Mouse (Mus musculus) mature B cell (primary cell): Measurements from ENCODE around the gene Cysltr2.

Experiments
- in situ Hi-C: fragments of 300-500 bp; cut with MboI; formaldehyde crosslinking; loops from 2 replicates; pipeline ENCODE4 v1.14.3; 2019

Gene Cysltr2

GRCm38 (mm10) chr14:73048937-73049336, at the start of gene Cysltr2:
Cysltr2 (minus strand) TSS chr14:73049114.
- in situ Hi-C loops = no loop called here

- in situ Hi-C loops = no loop called here
These were observed 46.1 kb upstream of the Cysltr2 start for GRCm38 (mm10) chr14:73094802-73095550.

GRCm38 (mm10) chr14:73092871-73093270, 44.0 kb upstream of the Cysltr2 start:
- in situ Hi-C loops = no loop called here

DNA sequence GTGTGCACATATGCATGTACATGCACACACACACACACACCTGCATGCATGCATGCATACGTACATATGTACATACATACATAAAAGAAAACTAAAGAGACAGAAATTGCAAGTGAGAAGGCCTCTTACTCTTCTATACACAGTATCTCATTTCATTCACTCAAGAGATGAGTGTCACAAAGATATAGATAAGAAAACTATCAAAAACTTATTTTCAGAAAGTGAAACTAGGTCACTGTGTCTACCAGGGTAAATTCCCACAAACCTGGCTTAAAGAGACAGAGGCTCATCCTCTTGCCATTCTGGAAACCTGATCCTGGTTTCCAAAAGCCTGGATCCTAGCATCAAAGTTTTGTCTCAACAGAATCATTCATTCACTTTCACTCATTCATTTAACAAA, 39.3 kb upstream of the Cysltr2 start:
- in situ Hi-C loops = no loop called here

DNA sequence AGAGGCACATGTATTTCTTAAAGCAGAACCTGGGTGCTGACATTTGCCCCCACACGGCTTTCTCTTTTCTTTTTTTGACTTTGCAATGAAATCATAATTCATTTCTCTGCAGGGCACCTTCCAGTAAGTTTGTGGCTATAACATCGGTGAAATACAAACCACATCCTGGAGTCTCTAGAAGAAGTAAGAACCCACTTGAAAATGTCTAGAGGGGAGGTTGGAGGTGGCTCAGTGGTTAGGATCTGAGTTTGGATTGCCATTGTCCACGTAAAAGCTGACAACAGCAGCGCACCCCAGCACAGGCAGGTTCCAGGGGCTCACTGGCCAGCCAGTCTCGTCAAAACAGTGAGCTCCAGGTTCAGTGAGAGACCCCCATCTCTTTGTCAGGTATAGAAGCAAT, 38.8 kb upstream of the Cysltr2 start:
- in situ Hi-C loops = no loop called here

DNA sequence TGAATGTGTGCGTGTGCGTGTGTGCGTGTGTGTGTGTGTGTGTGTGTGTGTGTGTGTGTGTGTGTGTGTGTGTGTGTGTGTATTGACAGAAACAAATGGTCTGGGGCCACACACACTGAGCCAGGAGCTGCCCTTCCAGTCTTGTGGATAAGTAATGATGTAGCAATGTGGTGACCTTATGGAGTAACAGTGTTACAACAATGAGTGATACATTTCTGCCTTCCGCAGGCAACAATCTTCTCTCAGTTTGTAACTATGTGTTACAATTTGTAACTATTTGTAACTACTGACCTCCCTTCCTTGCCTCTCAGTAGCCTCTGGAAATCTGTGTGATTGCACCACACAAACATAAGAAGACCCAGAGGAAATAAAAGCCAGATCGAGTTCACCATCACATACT, 38.3 kb upstream of the Cysltr2 start:
- in situ Hi-C loops = no loop called here

DNA sequence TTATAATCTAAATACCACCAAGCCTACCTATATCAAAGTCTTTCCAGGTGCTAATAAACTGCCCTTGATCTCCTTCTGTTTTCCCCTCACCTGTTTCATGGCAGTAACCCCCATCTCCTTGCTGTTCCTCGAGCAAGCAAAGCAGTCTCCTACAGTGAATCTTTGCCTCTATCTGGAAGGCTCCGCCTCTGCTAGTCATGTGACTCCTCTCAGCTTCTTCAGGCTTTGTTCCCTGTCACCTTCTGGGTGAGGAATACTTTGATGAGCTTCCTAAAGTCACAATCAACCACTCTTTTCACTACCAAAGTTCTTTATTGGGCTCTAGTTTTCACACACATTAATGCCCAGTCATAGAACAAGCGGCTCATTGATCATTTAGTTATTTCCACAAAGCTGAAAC, 37.5 kb upstream of the Cysltr2 start:
- in situ Hi-C loops = no loop called here

- in situ Hi-C loops = no loop called here
These were observed 34.6 kb upstream of the Cysltr2 start for GRCm38 (mm10) chr14:73083563-73083962.

GRCm38 (mm10) chr14:73064460-73064859, 15.5 kb upstream of the Cysltr2 start:
- in situ Hi-C loops = no loop called here

DNA sequence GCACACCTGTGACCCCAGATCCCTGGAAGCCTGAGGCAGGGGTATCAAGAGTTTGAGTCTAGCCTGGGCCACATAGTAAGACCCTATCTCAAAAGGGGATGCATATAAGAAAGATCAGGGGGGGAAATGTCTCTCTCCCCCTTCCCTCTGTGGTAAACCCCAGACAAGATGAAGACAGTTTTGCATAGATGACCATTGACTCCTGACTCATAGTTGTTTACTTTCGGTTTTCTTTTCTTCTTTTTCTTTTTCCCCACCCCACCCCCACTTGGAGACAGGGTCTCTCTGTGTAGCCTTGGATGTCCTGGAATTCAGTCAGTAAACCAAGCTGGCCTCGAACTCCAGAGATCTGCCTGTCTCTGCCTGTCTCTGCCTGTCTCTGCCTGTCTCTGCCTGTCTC, 9.8 kb upstream of the Cysltr2 start:
- in situ Hi-C loops = no loop called here

GRCm38 (mm10) chr14:73057764-73058163, 8.8 kb upstream of the Cysltr2 start:
- in situ Hi-C loops = no loop called here

DNA sequence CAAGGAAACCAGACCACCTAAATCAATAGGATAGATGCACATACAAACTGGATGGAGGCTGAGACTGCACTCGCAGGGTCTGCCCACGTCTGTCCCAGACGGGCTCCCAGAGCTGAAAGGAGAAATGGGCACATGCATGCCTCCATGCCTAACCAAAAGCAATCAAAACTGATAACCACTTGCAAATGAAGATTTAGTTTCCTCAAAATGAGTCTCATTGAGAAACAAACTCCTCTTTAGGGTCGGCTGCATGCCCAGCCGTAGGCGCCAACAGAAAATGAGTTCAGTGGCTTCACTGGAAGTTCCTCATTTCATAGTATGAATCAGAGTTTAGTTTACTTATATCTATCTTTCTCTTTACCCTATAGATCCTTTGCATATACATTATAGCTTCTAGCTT, 7.9 kb upstream of the Cysltr2 start:
- in situ Hi-C loops = no loop called here

GRCm38 (mm10) chr14:73045199-73045928, 3.5 kb downstream of the Cysltr2 start:
- in situ Hi-C loops = no loop called here

- in situ Hi-C loops = no loop called here
These were observed 7.2 kb downstream of the Cysltr2 start for GRCm38 (mm10) chr14:73041689-73042088.

GRCm38 (mm10) chr14:73033290-73033689, 15.6 kb downstream of the Cysltr2 start:
- in situ Hi-C loops = no loop called here

- in situ Hi-C loops = no loop called here
These were observed 17.7 kb downstream of the Cysltr2 start for GRCm38 (mm10) chr14:73031218-73031617.

DNA sequence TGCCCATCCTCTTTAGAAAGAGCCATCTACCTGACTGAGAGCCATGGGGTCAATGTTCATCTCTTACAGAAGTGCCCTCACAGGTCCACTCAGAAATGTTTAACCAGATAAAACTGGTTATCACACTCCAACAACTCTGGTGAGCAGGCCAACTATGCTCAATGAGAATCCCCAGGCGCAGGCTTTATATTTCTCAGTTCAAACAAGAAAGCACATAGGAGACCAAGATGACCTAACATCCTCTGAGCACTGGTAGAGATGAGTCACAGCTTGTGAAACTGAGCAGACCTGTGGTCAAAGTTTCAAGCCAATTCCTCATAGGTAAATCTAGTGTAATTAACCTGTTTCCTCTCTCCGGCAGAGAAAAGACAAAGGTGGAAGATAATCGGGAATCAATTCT, 31.6 kb downstream of the Cysltr2 start:
- in situ Hi-C loops = no loop called here

DNA sequence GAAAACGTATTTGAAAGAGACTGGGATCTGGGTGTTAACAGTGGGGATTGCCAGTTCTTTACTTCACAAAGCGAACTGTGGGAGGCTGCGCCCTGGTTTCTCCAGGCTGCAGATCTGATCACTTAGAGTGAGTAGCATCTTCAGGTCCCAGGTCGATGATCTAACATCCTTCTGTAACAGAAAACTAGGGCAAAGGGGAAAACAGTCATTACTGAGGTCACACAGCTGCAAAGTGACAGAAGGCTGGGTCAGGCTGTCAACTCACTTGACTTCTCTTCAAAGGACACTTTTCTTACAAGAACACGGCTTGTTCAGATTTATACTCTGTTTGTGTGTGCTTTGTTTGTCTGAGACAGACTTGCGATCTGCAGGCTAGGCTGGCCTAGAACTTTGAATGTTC, 33.5 kb downstream of the Cysltr2 start:
- in situ Hi-C loops = no loop called here

GRCm38 (mm10) chr14:73013723-73014544, 35.0 kb downstream of the Cysltr2 start:
- in situ Hi-C loops = no loop called here

DNA sequence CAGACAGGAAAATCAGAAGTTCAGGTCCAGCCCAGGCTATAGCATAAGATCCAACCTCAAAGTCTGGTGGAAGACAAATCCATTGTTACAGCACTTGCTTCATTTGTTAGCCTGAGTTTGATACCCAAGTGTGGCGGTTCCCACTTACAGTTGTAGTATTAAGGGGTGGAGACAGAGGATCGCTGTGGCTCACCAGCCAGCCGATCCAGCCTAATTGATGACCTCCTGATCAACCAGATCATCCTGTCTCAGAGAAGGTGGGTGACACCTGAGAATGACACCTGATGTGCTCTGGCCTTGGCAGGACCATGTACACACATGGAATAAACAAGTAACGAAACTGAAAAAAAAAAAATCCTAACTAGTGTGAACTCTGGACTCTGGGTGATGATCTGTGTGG, 47.1 kb downstream of the Cysltr2 start:
- in situ Hi-C loops = no loop called here

DNA sequence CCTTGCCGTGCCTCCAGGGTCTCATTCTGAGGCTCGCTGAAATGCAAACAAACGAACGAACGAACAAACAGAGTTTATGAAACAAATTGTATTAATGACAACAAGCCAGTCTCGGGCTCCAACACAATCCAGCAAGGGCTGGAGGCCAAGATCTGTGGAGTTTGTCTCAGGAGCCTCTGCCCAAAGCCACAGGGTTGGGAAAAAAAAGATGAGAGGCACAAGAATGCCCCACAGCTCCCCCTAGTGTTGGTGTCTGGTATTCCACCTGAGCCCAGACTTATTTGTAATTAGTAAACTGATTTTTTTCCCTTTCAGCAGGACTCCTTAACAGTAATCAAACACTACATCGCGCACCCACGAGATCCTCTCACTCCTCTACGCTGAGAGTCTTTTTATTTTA, 48.6 kb downstream of the Cysltr2 start:
- in situ Hi-C loops = no loop called here

DNA sequence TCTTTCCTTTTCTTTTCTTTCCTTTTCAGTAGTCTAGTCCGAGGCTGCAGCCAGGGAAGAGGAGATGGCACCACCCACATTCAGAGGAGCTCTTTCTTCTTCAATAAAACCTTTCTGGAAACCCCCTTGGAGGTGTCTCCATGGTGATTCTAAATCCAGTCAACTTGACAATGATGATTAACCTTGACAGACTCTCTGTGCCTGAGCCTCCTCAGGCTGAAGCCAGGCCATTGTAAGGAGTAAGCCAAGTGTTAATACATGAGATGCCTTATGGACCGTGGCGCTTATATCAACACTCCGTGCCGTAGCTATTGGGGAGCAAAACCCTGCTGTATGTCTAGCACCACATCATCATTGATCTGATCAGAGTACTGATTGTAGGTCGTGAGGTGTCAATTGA, 50.8 kb downstream of the Cysltr2 start:
- in situ Hi-C loops = no loop called here

DNA sequence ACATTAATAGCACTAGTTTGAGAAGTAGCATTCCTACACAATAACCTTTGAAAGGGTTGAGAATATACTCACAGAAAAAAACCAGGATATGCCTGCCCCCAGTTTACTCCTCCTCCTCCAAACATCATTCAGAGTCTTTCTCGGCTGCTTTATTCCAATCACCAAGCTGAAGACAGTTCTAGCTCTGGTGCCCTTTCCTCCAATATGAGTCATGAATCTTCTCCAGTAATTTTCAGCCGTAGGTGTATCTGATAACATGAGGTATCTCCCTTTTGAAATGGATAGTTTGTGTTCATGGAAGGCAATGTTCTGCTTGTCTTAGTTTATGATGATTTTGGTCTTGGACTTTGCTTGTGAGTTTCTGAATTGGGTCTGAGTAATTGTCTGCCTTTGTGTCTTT, 62.9 kb downstream of the Cysltr2 start:
- in situ Hi-C loops = no loop called here
